Mouse (Mus musculus) lung, embryonic 16.5 days (tissue): ENCODE data around the gene Mrgprd. TPM values are rescaled to one million over a fixed set of nuclear protein-coding genes. Genes with fewer than 3 reads are reported as not detected.
A peak's percentile ranks its signal among the peaks of the same experiment; 100 is the strongest.

ENCODE experiments used
- ATAC-seq: fragments of 200-750 bp; cut with Nextera tagmentation; 2 replicates; pipeline ENCODE4 v1.8.0; 2017; ENCODE audit warnings: low read depth, mild to moderate bottlenecking, moderate library complexity
- H3K27ac ChIP-seq: fragments of 300-500 bp; sonication (generic); 2 replicates; pipeline ENCODE4 v1.5.1; 2014; ENCODE audit warnings: mild to moderate bottlenecking, control low read depth, low read length
- H3K27me3 ChIP-seq: fragments of 300-500 bp; sonication (generic); 2 replicates; pipeline ENCODE4 v1.6.1; 2014; ENCODE audit warnings: low read depth, low read length, mixed read lengths; ENCODE audit not compliant: control insufficient read depth, insufficient read depth
- H3K36me3 ChIP-seq: fragments of 300-500 bp; sonication (generic); 2 replicates; pipeline ENCODE4 v1.6.1; 2014; ENCODE audit warnings: low read length; ENCODE audit not compliant: control insufficient read depth, insufficient read depth
- H3K4me1 ChIP-seq: fragments of 300-500 bp; sonication (generic); replicated peaks from 2 replicates; pipeline ENCODE4 v1.6.1; 2014; ENCODE audit warnings: low read length, mixed read lengths; ENCODE audit not compliant: control insufficient read depth, insufficient read depth
- H3K4me2 ChIP-seq: fragments of 300-500 bp; sonication (generic); 2 replicates; pipeline ENCODE4 v1.6.1; 2014; ENCODE audit warnings: low read depth, low read length, control low read depth
- H3K4me3 ChIP-seq: fragments of 300-500 bp; sonication (generic); 2 replicates; pipeline ENCODE4 v1.5.1; 2014; ENCODE audit warnings: mild to moderate bottlenecking, low read length, control low read depth
- H3K9ac ChIP-seq: fragments of 300-500 bp; sonication (generic); 2 replicates; pipeline ENCODE4 v1.6.1; 2014; ENCODE audit warnings: low read length, control low read depth
- H3K9me3 ChIP-seq: fragments of 300-500 bp; sonication (generic); 2 replicates; pipeline ENCODE4 v1.6.1; 2016; ENCODE audit warnings: low read length; ENCODE audit not compliant: control insufficient read depth
- WGBS: fragments of 180-500 bp; shearing (Covaris S2); extraction: QIAGEN DNeasy Blood & Tissue Kit; methylation state at CpG from one replicate; pipeline ENCODE4 v1.1.7; 2014; 5-methylcytosine and 5-hydroxymethylcytosine counted together
- polyA plus RNA-seq: library from polyadenylated mRNA; unstranded; fragments of >200 nt; fragmentation: Nextera tagmentation; extraction: Ambion mirVana; gene quantifications from 2 replicates; pipeline ENCODE4 v1.2.1, GENCODE M21; 2015

Gene Mrgprd
- polyA plus RNA-seq, 1 experiment from 2014 or later = not detected

- no peaks in the 10 kb centered on the region for H3K36me3 ChIP-seq
- WGBS = 40% methylated on average over 4 of the region's 4 CpGs
- H3K9me3 ChIP-seq = no peaks in the 10 kb centered on the region
- no peak overlapping the region for H3K27ac ChIP-seq
- H3K4me3 ChIP-seq = no peak overlapping the region
- H3K27me3 ChIP-seq = no peaks in the 10 kb centered on the region
- H3K9ac ChIP-seq = no peak overlapping the region
- 0 out of 2 replicates have a peak, but pooled peaks have one; percentile 34 for ATAC-seq
- 0 out of 2 replicates have a peak, but pooled peaks cover 15% of the 10 kb centered on the region for H3K4me1 ChIP-seq
- H3K4me2 ChIP-seq = no peak overlapping the region
These were observed 19.9 kb downstream of the Mrgprd start for GRCm38 (mm10) chr7:145334428-145335027.

GRCm38 (mm10) chr7:145335199-145335598, 20.6 kb downstream of the Mrgprd start:
- no peaks in the 10 kb centered on the region for H3K27me3 ChIP-seq
- H3K9me3 ChIP-seq = no peaks in the 10 kb centered on the region
- ATAC-seq = no peak

GRCm38 (mm10) chr7:145335616-145336332, 21.1 kb downstream of the Mrgprd start:
- no peaks in the 10 kb centered on the region for H3K27me3 ChIP-seq
- no peak for ATAC-seq
- 79% methylated on average over 3 of the region's 3 CpGs for WGBS

More at GRCm38 (mm10) chr7:145335199-145335598, 20.6 kb downstream of the Mrgprd start:
- Histone ChIP-seq H3K4me2 (no peak overlapping the region), H3K4me3 (no peak overlapping the region), H3K36me3 (no peaks in the 10 kb centered on the region), H3K9ac (no peak overlapping the region), H3K4me1 (0 out of 2 replicates have a peak, but pooled peaks cover 13% of the 10 kb centered on the region), H3K27ac (no peak overlapping the region)

GRCm38 (mm10) chr7:145337889-145338288, 23.3 kb downstream of the Mrgprd start:
- Histone ChIP-seq H3K27ac (no peak overlapping the region), H3K9me3 (no peaks in the 10 kb centered on the region), H3K9ac (no peak overlapping the region), H3K4me3 (no peak overlapping the region), H3K36me3 (no peaks in the 10 kb centered on the region), H3K4me1 (0 out of 2 replicates have a peak, but pooled peaks cover 1% of the 10 kb centered on the region), H3K4me2 (no peak overlapping the region), H3K27me3 (no peaks in the 10 kb centered on the region)
- ATAC-seq = no peak
- 70% methylated on average over 2 of the region's 2 CpGs for WGBS

More at GRCm38 (mm10) chr7:145335616-145336332, 21.1 kb downstream of the Mrgprd start:
- H3K9me3 ChIP-seq = no peaks in the 10 kb centered on the region
- H3K36me3 ChIP-seq = no peaks in the 10 kb centered on the region
- H3K4me1 ChIP-seq = 0 out of 2 replicates have a peak, but pooled peaks cover 9% of the 10 kb centered on the region
- no peak overlapping the region for H3K4me3 ChIP-seq
- no peak overlapping the region for H3K9ac ChIP-seq
- no peak overlapping the region for H3K27ac ChIP-seq
- no peak overlapping the region for H3K4me2 ChIP-seq

GRCm38 (mm10) chr7:145340248-145340904, 25.7 kb downstream of the Mrgprd start:
- H3K4me2 ChIP-seq = no peak overlapping the region
- no peaks in the 10 kb centered on the region for H3K4me1 ChIP-seq
- no peaks in the 10 kb centered on the region for H3K9me3 ChIP-seq
- no peak for ATAC-seq
- no peak overlapping the region for H3K9ac ChIP-seq
- WGBS = 78% methylated on average over 5 of the region's 5 CpGs
- no peaks in the 10 kb centered on the region for H3K36me3 ChIP-seq
- no peak overlapping the region for H3K4me3 ChIP-seq
- no peak overlapping the region for H3K27ac ChIP-seq
- no peaks in the 10 kb centered on the region for H3K27me3 ChIP-seq

Other genes with a start within 250 kb of the Mrgprd start
- 0.43 TPM in 1 of 2 replicates, not detected in the other for gene 1810010D01Rik, start 106.7 kb upstream of the Mrgprd start, polyA plus RNA-seq
- 11.7 and 12.3 TPM in 2 replicates for gene Tpcn2, start 30.8 kb upstream of the Mrgprd start, polyA plus RNA-seq
- gene Mrgprf, start 14.0 kb upstream of the Mrgprd start, polyA plus RNA-seq = 2.2 and 2.4 TPM in 2 replicates